Mouse (Mus musculus) intestine, embryonic 14.5 days (tissue): ENCODE data around the gene Rabggta. TPM values are rescaled to one million over a fixed set of nuclear protein-coding genes. Genes with fewer than 3 reads are reported as not detected.

Experiments used
- ATAC-seq: fragments of 200-750 bp; cut with Nextera tagmentation; replicated peaks from 2 replicates; pipeline ENCODE4 v1.8.0; 2017; ENCODE audit warnings: low read depth, moderate number of reproducible peaks, moderate TSS enrichment, moderate library complexity; ENCODE audit not compliant: low FRiP score, low TSS enrichment
- DNase-seq: peaks from one replicate; pipeline ENCODE4 v3.0.0-alpha.2; 2018; ENCODE audit warnings: low spot score
- H3K27ac ChIP-seq: fragments of 300-500 bp; sonication (generic); 2 replicates; pipeline ENCODE4 v1.5.1; 2014; ENCODE audit warnings: low read depth, mild to moderate bottlenecking, control low read depth
- H3K27me3 ChIP-seq: fragments of 300-500 bp; sonication (generic); replicated peaks from 2 replicates; pipeline ENCODE4 v1.6.1; 2014; ENCODE audit warnings: low read length, control low read depth; ENCODE audit not compliant: control insufficient read depth, insufficient read depth
- H3K36me3 ChIP-seq: fragments of 300-500 bp; sonication (generic); 2 replicates; pipeline ENCODE4 v1.6.1; 2014; ENCODE audit warnings: low read length, control low read depth; ENCODE audit not compliant: control insufficient read depth, insufficient read depth
- H3K4me1 ChIP-seq: fragments of 300-500 bp; sonication (generic); replicated peaks from 2 replicates; pipeline ENCODE4 v1.6.1; 2014; ENCODE audit warnings: low read length, control low read depth, mixed read lengths; ENCODE audit not compliant: control insufficient read depth, insufficient read depth
- H3K4me2 ChIP-seq: fragments of 300-500 bp; sonication (generic); 2 replicates; pipeline ENCODE4 v1.6.1; 2014; ENCODE audit warnings: low read length
- H3K4me3 ChIP-seq: fragments of 300-500 bp; sonication (generic); 2 replicates; pipeline ENCODE4 v1.5.1; 2014; ENCODE audit warnings: low read depth, low read length, control low read depth, mixed read lengths
- H3K9ac ChIP-seq: fragments of 300-500 bp; sonication (generic); 2 replicates; pipeline ENCODE4 v1.6.1; 2014; ENCODE audit warnings: mild to moderate bottlenecking, low read length
- H3K9me3 ChIP-seq: fragments of 300-500 bp; sonication (generic); 2 replicates; pipeline ENCODE4 v1.6.1; 2016; ENCODE audit warnings: low read length, control low read depth; ENCODE audit not compliant: control insufficient read depth
- whole genome bisulfite sequencing: fragments of 180-500 bp; shearing (Covaris S2); extraction: QIAGEN DNeasy Blood & Tissue Kit; methylation state at CpG from one replicate; pipeline ENCODE4 v1.1.7; 2014; 5-methylcytosine and 5-hydroxymethylcytosine counted together
- polyA plus RNA-seq: library from polyadenylated mRNA; unstranded; fragments of >200 nt; fragmentation: Nextera tagmentation; extraction: Ambion mirVana; gene quantifications from 2 replicates; pipeline ENCODE4 v1.2.1, GENCODE M21; 2014

Gene Rabggta
- polyA plus RNA-seq, 1 experiment from 2014 or later = 32.7 TPM

DNA sequence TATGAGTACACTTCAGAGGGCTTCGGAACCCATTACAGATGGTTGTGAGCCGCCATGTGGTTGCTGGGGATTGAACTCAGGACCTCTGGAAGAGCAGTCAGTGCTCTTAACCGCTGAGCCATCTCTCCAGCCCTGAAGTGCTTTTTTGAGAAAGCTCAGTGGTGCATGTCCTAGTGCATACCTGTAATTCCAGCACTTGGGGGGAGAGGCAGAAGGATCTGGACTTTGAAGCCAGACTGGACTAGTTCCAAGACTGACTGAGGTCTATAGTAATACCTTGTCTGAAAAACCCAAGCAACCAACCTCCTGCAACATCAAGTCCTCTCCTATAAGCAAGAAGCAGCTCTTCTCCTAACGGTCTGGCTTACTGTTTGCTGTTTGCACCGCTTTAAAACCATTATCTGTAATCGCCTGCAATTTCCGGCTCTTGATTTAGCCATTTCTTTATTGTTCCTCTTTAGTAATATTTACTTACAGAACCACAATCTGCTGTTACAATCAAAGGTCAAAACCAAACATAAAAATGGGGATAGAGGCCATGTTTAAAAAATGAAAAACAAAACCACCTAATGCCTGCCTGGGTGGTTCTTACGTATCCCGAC is 15.1 kb upstream of the Rabggta start:
- Histone ChIP-seq H3K4me2 (no peak overlapping the region), H3K27ac (no peak overlapping the region), H3K36me3 (peaks cover 39% of the 10 kb centered on the region), H3K27me3 (no peaks in the 10 kb centered on the region), H3K9me3 (no peaks in the 10 kb centered on the region), H3K9ac (no peak overlapping the region), H3K4me1 (peaks cover 4% of the 10 kb centered on the region; the same call in 1 of the 2 replicates), H3K4me3 (no peak overlapping the region)
- DNase-seq (no peak), ATAC-seq (no peak)
- 80% methylated on average over 9 of the region's 9 CpGs for WGBS

DNA sequence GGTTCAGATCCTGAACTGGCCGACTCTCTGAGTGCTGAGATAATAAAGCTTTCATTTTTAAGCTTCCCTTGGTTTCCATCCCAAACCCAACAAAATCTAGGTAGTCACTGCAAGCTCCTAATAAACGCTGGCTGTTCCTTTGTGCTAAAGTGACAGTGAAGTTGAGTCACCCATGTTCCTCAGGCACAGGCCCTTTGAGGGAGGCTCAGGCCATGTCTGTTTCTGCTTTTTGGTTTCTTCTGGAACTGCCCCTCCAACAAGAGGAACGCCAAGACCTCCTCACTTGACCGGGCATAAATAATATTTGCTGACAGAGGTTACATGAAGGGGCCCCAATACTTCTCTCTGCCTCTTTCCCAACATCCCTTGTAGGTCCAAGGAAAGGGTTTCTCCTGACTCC is 13.7 kb upstream of the Rabggta start:
- 73% methylated on average over 4 of the region's 4 CpGs for WGBS
- DNase-seq (no peak), ATAC-seq (no peak)
- Histone ChIP-seq H3K36me3 (peaks cover 27% of the 10 kb centered on the region), H3K9me3 (no peaks in the 10 kb centered on the region), H3K27me3 (no peaks in the 10 kb centered on the region), H3K4me3 (no peak overlapping the region), H3K9ac (no peak overlapping the region), H3K4me2 (no peak overlapping the region), H3K27ac (peak overlapping the region; percentile 22), H3K4me1 (peaks cover 4% of the 10 kb centered on the region; the same call in 1 of the 2 replicates)

DNA sequence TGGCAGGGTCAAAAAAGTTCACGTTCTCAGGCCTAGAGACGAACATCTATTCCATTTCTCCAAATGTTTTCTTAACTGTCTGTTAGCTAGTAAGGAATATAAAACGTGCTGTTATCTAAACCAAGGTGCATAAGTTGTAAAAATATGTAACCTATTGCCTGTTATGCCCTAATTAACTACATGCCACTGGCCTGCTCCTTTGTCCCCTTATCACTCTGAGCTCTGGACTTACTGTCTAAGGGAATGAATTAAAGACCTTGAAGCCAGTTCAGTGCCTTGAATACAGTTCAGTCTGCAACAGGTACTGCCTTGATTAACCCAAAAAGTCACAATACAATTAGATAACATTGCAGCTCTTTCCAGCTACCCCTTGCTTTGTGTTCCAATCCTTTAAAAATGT is 13.3 kb upstream of the Rabggta start:
- H3K9ac ChIP-seq = no peak overlapping the region
- peaks cover 23% of the 10 kb centered on the region for H3K36me3 ChIP-seq
- H3K4me1 ChIP-seq = peaks cover 4% of the 10 kb centered on the region; the same call in 1 of the 2 replicates
- no peaks in the 10 kb centered on the region for H3K27me3 ChIP-seq
- H3K9me3 ChIP-seq = no peaks in the 10 kb centered on the region
- 37% methylated on average over 3 of the region's 3 CpGs for WGBS
- DNase-seq (no peak), ATAC-seq (peak; percentile 64; the same call in 1 of the 2 replicates)
- H3K27ac ChIP-seq = peak overlapping the region; percentile 22
- no peak overlapping the region for H3K4me3 ChIP-seq
- H3K4me2 ChIP-seq = no peak overlapping the region

DNA sequence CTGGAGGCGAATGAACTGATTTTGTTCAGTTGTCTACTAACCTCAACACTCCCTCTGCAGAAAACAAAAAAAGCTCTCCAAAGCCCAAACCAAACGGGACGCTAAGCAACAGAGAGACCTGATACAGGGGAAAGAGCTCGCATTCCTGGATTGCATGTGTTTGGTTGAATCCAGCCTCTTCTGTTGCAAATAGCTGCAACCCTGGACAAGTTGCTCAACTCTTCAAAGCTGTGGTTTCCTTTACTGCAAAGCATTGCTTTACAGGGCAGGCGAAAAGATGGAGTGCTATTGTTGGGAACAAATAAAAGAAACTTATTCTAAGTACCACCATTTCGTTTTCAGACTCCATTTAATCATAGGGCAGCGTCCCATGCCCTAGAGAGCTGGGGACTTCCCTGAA is 12.8 kb upstream of the Rabggta start:
- H3K9ac ChIP-seq = no peak overlapping the region
- H3K4me1 ChIP-seq = peaks cover 4% of the 10 kb centered on the region; the same call in 1 of the 2 replicates
- no peaks in the 10 kb centered on the region for H3K9me3 ChIP-seq
- 0 out of 2 replicates have a peak overlapping the region, but pooled peaks have one; percentile 20 for H3K4me2 ChIP-seq
- peaks cover 19% of the 10 kb centered on the region for H3K36me3 ChIP-seq
- H3K27ac ChIP-seq = no peak overlapping the region; the same call in 1 of the 2 replicates
- WGBS = 60% methylated on average over 7 of the region's 7 CpGs
- DNase-seq (no peak), ATAC-seq (no peak)
- H3K4me3 ChIP-seq = no peak overlapping the region
- no peaks in the 10 kb centered on the region for H3K27me3 ChIP-seq

DNA sequence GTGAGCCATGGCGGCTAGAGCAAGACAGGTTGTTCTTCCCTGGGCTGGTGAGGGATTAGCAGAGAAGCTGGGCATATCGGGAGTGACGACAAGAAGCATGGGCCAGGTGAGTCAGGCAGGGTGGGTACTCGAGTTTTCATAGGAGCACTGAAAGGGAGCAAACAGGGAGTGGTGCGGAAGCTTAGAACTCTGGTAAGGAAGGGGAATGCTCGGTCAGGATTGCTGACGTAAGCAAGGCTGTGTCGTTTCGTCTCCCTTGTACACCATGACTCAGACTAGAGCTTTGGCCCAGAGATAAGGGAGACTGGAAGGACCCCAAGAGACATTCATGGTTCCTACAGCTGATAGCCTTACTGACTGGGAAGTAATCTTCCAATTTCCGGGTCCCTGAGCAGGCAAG is 11.8 kb upstream of the Rabggta start:
- Histone ChIP-seq H3K27me3 (no peaks in the 10 kb centered on the region), H3K4me2 (no peak overlapping the region), H3K27ac (no peak overlapping the region), H3K4me1 (peaks cover 4% of the 10 kb centered on the region; the same call in 1 of the 2 replicates), H3K4me3 (no peak overlapping the region), H3K36me3 (peaks cover 9% of the 10 kb centered on the region), H3K9me3 (no peaks in the 10 kb centered on the region), H3K9ac (no peak overlapping the region)
- ATAC-seq (no peak), DNase-seq (no peak)
- 66% methylated on average over 10 of the region's 10 CpGs for WGBS

DNA sequence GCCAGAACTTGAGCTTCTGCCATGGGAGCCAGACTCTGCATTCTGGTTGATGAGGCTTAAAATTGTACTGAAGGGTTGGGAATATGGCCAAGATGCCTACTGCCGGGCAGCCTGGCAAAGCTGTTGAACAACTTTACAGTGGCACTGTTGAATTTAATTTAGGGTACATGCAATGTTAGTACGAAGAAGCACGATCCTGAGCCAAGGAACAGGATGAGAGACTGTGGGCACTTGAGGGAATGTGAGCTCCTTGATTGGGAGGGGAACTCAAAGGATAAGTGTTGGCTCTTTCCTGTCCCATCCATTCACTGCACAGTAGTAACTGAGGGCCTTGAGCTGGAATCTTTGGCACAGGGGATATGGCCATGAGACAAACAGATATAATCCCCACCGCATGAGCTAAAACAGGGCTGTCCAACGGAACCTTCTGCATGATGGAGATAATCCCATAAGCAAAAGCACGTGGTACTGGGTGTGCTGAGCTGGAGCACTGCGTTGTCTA is 8.5 kb upstream of the Rabggta start:
- H3K9me3 ChIP-seq = no peaks in the 10 kb centered on the region
- H3K4me3 ChIP-seq = no peak overlapping the region
- H3K4me2 ChIP-seq = no peak overlapping the region
- ATAC-seq = no peak
- H3K27ac ChIP-seq = no peak overlapping the region
- no peaks in the 10 kb centered on the region for H3K27me3 ChIP-seq
- DNase-seq = no peak
- no peak overlapping the region for H3K9ac ChIP-seq
- no peaks in the 10 kb centered on the region for H3K36me3 ChIP-seq
- WGBS = 83% methylated on average over 7 of the region's 7 CpGs
- no peaks in the 10 kb centered on the region for H3K4me1 ChIP-seq

DNA sequence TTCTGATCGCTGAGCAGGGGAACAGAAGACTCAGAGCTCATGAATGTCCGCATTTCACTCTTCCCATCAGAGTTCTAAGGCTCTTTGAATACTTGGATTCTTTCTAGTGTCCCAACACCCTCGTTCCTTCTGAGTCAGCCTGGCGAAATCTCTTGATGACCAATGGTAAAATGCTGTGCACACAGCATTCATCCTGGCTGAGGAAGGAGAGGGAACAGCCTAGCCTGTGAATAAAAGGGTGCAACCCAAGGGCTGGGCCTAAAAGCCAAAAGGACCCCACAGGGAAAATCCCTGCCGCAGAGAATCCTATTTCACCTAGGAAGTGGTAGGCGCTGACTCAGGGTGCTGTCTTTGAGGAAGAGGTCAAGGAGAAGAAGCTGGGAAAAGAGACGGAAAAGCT is 8.1 kb upstream of the Rabggta start:
- no peak overlapping the region for H3K27ac ChIP-seq
- H3K9me3 ChIP-seq = no peaks in the 10 kb centered on the region
- DNase-seq = no peak
- 83% methylated on average over 7 of the region's 7 CpGs for WGBS
- no peak overlapping the region for H3K4me3 ChIP-seq
- no peak for ATAC-seq
- H3K4me2 ChIP-seq = no peak overlapping the region
- H3K4me1 ChIP-seq = no peaks in the 10 kb centered on the region
- H3K36me3 ChIP-seq = no peaks in the 10 kb centered on the region
- no peaks in the 10 kb centered on the region for H3K27me3 ChIP-seq
- no peak overlapping the region for H3K9ac ChIP-seq

DNA sequence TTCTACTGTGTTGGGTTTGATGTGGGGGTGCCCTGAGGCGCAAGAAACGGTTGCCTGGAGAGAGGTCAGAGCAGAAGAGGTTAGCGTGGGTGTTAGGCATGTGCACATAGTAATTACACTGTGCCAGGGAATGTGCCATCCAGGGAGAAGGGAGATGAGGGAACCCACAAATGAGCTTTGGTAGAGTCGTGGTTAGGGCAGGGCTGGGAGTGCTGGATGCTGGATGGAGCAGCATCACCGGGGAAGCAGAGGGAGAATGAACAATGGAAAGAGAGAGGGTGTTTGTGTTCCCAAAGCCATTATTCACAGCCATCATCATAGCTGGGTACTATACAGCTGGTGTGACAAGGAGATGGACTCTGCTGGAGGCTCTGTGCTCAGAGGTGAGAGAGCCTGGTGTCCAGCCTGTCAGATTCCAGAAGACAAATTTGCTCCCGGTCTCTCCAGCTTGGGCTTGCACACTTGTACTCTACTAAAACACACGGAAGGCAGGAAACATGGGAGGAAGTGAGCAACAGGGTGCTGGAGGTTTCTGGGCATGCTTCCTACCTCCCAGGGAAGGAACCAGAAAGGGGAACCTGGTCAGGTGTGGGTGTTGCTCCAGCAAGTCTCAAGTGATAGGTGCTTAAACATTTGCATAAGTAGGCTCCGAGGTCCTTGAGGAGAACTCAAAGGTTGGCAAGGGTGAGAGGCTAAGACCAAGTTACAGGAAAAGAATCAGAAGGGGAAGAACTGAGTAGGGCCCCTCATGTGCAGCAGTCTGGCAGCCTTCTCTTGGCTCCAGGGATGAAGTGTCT is 6.0 kb upstream of the Rabggta start:
- Histone ChIP-seq H3K36me3 (no peaks in the 10 kb centered on the region), H3K4me2 (no peak overlapping the region), H3K9me3 (no peaks in the 10 kb centered on the region), H3K27me3 (no peaks in the 10 kb centered on the region), H3K4me3 (no peak overlapping the region), H3K27ac (no peak overlapping the region), H3K4me1 (no peaks in the 10 kb centered on the region), H3K9ac (no peak overlapping the region)
- 61% methylated on average over 8 of the region's 8 CpGs for WGBS
- DNase-seq (no peak), ATAC-seq (no peak)
